Mouse (Mus musculus) naive thymus-derived CD4-positive, alpha-beta T cell, adult 2 months (primary cell): ENCODE measurements around the gene Plekhm2.

Experiments used
- DNase-seq: peaks from one replicate; pipeline ENCODE4 v3.0.0-alpha.2; 2011; ENCODE audit warnings: low read depth

Gene Plekhm2

GRCm38 (mm10) chr4:141664799-141665198, at the start of gene Plekhm2:
Gene Plekhm2 (minus strand): TSS chr4:141664899.
- DNase-seq = peak; percentile 23

DNA sequence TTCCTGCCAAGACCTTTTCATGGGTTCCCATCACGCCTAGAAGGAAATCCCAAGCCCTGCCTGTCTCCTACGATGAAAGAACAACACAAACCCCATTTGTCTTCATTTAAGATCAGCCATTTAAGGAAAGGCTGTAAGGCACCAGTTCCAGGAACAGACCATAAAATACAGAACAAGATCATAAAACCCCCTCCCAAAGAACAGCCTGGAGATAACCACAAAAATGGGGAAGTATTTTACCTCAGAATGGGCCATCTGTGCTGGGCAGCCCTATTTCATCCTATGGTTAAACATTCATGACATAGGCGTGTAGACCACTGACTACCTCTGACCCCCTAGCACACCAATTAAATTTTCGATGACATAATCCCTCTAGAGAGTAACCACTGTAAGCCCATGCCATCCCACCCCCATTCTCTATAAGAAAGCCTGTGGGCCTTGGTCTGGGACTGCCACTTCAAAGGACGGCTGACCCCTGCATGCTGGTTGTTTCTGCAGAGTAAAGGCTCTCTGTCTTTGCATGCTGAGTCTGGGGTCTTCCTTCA, 49.0 kb upstream of the Plekhm2 start:
- no peak for DNase-seq

DNA sequence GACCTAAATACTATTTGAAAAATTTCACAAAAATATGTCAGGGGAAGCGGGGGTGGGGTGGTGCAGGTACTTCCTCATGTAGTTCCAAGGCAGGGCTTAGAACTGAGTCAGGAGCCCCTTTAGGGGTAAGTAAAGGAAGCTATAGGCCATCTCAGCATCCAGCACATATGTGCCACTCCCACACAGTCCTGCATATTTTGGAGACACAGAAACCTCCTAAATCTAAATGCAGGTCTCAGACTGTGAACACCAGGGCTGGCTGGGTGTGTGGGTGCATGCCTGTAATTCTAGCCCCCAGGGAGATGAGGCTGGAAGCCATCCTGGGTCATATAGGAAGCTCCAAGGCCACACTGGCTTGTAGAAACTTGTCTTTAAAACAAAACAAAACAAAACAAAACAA, 46.6 kb upstream of the Plekhm2 start:
- no peak for DNase-seq

DNA sequence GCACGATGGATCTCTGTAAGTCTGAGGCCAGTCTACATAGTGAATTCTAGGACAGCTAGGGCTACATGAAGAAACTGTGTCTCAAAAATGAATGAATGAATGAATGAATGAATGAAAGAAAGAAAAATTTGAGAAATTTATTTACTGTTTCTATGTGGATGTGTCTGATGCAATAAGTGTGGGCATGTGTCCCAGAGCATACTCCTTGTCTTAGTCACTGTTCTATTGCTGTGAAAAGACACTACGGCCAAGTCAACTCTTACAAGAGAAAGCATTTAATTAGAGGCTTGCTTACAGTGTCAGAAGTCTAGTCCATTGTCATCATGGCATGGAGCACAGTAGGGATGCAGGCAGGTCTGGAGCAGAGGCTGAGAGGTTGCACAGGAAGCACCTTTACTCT, 44.3 kb upstream of the Plekhm2 start:
- DNase-seq = no peak

- no peak for DNase-seq
Observed at GRCm38 (mm10) chr4:141708005-141708404, 43.3 kb upstream of the Plekhm2 start.

- DNase-seq = no peak
Observed at GRCm38 (mm10) chr4:141705331-141705730, 40.6 kb upstream of the Plekhm2 start.

- DNase-seq = no peak
Observed at GRCm38 (mm10) chr4:141704625-141705024, 39.9 kb upstream of the Plekhm2 start.

DNA sequence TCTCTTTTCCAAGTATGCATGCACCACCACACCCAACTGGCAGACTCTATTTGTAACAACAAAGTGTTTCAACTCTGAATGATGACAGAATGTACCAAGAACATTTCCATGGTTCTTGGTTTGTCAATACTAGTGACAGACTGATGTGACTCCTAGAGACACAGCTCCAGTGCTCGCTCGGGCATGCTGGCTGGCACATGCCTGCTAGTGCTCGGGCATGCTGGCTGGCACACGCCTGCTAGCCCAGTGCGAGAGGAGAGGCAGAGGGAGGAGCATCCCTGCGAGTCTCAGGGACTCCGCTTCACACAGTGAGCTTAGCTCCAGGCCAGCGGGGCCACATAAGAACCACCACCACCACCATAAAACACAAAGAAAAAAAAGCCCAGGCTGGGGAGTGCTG, 30.0 kb upstream of the Plekhm2 start:
- no peak for DNase-seq

DNA sequence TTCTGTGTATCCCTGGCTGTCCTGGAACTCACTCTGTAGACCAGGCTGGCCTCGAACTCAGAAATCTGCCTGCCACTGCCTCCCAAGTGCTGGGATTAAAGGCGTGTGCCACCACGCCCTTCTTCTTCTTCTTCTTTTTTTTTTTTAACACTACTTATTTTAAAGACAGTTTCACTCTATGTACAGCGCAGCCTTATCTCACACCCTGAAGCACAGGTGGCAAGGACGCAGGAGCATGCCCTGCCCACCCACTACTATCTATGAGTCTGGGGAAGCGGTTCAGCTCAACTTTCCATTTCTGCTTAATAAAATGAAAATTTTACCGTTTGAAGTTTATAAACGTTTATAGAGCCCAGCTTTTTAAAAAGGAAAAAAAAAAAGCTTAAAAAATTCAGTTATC, 23.8 kb upstream of the Plekhm2 start:
- no peak for DNase-seq

GRCm38 (mm10) chr4:141686525-141686924, 21.8 kb upstream of the Plekhm2 start:
- DNase-seq = no peak

DNA sequence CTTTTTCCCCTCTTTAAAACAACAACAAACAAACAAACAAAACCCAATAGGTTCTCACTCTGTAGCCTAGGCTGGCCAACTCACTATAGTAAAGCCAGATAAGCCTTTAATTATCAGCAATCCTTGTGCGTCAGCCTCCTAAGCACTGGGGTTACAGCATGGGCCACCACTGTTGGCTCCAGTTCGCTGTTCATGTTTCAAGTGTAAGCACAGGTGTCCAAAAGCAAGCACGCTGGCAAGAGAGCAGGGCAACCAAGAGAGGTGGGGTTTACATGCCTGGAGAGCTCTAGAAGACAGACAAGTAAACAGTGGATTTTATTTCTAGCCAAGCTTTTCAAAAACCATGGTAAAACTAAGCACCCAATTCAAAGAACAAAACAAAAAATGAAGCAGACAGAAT, 21.4 kb upstream of the Plekhm2 start:
- no peak for DNase-seq

GRCm38 (mm10) chr4:141685499-141685898, 20.8 kb upstream of the Plekhm2 start, which contains the start of gene Rsc1a1:
Gene Rsc1a1 (minus strand): TSS chr4:141685599.
- DNase-seq = no peak

DNA sequence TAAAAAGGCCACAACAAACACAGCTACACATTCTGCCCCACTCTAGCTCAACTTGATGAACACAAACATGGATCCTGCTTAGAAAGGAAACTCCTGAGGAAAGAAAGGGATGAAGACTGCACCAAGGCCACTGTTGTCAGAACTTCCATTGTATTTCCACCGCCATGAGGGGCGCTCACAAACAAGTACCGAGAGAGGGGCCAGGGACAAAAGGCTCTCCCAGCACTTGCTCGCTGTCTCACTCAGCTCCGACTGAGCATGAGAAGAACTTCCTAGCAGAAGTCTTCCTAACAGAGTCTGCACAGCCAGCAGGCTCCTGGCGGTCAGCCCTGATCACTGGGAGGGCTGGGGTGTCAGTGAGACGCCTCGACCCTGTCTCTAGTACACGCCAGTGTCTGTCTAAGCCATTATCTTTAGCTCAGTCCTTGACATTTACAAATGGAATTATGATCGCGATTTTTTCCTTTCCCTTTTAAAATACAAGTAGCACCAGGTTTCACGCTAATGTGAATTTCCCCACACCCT, 18.1 kb upstream of the Plekhm2 start:
- no peak for DNase-seq

- DNase-seq = no peak
Observed at GRCm38 (mm10) chr4:141681767-141682166, 17.1 kb upstream of the Plekhm2 start.

- no peak for DNase-seq
Observed at GRCm38 (mm10) chr4:141680892-141681291, 16.2 kb upstream of the Plekhm2 start.

- no peak for DNase-seq
Observed at GRCm38 (mm10) chr4:141679016-141679415, 14.3 kb upstream of the Plekhm2 start.

DNA sequence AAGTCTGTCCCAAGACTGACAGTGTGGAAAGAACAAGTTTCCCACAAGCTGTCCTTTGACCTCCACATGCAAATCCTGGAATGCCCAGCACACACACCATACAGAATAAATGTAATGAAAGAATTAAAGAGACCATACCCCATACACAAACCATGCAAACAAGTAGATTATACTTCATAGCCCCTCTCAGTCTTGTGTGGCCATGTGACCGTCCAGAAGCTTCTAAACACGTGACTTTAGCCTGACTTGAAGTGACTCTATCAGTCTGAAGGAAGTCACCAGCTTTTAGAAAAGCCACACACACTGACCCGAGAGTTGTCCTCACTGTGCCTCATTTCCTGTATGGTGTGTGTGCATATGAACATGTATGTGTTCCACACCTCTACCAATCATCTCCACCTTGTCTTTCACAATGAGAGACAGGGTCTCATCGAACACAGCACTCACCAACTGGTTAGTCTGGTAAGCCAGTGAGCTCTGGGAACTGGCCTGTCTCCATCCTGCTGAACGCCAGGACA, 11.8 kb upstream of the Plekhm2 start:
- no peak for DNase-seq

DNA sequence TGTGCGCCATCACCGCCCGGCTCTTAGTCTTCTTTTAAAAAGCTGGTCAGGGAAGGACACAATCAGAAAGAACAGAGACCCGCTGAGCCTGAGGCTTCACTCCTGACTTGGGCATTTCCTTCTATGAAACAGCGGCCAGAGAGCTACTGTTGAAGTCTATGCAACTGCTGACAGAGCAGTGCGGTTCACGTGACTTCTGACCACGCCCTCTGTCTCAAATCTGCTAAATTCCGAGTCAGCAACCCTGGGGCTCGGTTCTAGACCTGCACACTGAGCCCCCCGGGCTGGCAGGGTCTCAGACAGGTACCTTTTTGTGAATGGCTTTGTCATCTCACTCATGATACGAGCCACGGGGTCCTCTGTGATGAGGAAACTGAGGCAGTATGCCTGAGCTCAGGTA, 7.6 kb upstream of the Plekhm2 start:
- no peak for DNase-seq

- no peak for DNase-seq
Observed at GRCm38 (mm10) chr4:141671389-141671788, 6.7 kb upstream of the Plekhm2 start.

GRCm38 (mm10) chr4:141669898-141670712, 5.4 kb upstream of the Plekhm2 start:
- no peak for DNase-seq

DNA sequence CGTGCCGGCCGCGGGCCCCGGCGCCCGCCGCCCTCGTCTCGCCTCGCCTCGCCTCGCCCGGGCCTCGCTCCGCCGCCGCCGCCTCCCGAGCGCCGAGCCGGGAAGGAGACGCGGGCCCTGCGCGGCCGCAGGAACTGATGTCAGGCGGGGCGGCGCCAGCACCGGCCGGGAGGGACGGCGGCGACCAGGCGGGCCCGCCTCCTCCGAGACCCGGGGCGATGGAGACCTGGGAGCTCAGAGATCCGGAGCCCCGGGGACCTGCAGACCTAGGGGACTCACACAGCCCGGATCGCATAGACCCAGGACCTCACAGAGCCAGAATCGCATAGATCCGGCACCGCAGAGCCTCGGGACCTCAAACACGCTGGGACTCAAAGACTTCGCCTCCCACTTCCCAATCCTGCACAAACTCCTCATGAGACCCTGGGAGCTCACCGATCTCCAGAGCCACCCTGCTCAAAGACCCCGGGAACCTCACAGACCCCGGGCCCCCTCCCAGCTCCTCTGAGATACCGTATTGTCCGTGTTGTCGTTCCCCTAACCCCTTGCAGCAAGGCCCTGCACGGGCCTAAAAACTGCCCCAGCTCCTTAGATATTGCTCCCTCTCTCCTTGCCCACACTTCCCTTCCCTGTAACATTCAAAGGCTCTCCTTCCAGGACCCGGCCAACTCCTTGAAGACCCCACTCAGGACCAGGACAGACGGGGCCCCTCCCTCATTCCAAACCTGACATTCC, 521 bp downstream of the Plekhm2 start:
- peak; percentile 71 for DNase-seq

GRCm38 (mm10) chr4:141663122-141663931, 1.4 kb downstream of the Plekhm2 start:
- peak; percentile 44 for DNase-seq
